Mouse (Mus musculus) cerebellum, adult 9-10 months (tissue): Measurements from ENCODE around the gene Gm867.
A peak's percentile ranks its signal among the peaks of the same experiment; 100 is the strongest.

ENCODE experiments used
- DNase-seq: peaks from one replicate; pipeline ENCODE4 v3.0.0; 2022

The Gm867 gene

DNA sequence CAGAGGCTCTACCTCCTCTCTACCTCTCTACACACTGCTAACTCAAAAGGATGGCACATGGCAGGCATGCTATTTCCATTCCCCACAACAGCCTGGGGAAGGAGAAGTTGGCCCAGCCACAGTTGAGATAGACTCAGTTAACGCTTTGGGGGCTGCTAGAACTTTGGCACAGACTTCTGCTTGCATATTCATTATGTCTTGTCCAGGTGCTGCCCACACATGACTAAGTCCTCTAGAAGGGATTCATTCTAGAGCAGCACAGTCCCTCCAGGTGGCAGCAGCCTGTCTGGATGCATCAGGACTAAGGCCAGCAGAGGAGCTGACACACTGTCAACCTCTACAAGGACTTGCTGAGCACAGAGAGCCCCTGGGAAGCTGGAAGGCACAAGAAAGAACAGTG is 44.3 kb downstream of the Gm867 start:
- DNase-seq, result no peak

DNA sequence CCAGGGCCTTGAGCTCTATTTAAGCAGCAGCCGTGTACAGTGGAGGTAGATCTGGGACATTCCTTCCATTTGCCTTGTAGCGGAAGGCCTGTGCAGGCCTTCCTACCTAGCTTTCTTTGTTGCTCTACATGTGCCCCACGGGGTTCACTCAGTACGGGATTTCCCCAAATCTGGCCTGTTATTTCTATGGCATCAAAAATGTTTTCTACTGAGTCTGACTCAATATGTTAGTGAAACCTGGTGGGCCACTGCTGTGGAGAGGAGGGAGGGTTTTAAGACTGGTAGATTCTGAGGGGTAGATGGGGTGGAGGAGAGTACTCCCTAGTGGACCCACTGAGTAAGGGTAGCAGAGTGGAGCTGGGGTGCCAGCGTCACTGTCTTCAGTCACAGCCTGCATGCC is 44.7 kb downstream of the Gm867 start:
- no peak for DNase-seq

DNA sequence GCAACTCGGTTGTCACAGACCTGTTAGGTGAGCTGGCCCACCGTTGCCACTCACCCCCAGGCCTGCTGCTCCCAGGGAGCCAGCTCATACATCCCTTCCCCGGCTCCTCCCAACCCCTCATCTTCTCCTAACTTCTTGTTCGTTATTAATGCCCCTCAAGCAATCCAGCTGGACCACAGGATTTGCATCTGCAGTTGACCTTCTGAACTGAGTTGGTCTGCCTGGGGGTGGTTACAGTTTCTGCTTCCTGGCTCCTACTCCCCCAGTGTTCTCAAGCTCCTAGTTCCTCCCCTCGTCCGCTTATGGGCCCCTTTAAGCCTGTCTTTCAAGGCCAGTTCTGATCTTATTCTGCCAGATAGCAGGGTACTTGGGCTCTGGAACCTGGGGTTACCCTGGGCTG is 45.9 kb downstream of the Gm867 start:
- DNase-seq, result no peak

DNA sequence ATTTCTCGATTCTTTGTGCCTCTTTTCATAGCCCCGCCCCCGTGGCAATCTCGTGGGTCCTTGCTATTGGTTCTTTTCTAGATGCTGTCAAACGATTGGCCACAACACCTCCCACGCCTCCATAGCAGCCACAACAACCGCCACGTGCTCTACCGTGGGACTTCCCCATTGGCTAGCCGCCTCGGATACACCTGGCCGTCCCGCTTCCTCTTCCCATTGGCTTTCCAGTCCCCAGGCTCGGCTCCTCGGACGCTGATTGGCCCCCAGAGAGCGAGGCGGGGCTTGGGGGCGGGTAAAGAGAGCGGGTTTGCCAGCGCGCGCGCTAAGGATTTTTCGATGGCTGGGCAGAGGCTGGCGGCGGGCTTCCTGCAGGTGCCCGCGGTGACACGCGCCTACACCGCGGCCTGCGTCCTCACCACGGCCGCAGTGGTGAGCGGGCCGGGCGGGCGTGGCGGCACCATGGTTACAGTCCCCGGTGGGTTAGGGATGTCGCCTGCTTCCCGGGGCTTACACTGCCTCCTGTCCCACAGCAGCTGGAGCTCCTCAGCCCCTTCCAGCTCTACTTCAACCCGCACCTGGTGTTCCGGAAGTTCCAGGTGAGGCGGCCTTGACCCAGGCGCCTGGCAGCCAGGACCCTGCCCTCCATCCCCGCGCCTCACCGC is 47.3 kb downstream of the Gm867 start, which contains the start of gene Derl3:
Gene Derl3, plus strand, starts transcription at position 325 of the 662 bp plus-strand sequence.
- DNase-seq, result peak; percentile 98

DNA sequence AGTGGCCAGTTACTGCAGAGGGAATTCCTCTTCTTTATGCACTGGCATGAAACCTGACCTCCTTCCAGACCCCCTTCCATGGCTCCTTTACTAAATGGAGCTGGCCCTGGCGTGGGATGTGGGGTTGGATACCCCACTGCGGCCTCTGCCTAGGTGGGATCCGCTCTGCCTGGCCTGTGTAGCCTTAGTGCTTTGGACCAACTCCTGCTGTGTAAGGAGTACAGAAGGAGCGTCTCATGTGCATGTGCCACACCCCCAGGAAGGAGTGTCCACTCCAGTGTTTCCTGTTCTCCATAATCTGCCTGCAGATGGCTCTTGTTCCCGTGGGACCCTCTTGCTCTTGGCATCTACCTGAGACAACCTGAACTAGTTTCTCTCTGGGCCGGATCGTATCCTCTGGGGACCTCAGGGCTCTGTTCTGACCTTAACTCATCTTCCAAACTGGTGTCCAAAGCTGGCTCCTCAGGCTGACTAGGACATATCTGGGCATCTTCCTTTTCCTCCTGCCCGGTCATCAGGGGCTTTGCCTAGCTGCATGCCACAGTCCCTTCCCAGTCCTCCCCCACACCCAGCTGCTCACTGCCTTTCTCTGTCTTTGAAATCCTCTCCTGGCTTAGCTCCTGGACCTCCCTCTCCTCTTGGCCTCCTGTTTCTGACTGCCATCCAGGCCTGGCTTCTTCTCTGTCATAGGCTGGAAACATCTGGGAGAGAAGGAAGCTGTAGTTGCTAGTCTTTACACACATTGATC is 50.9 kb downstream of the Gm867 start:
- DNase-seq, result no peak
